Mouse (Mus musculus): ENCODE measurements around the gene 1700061G19Rik.

DNA sequence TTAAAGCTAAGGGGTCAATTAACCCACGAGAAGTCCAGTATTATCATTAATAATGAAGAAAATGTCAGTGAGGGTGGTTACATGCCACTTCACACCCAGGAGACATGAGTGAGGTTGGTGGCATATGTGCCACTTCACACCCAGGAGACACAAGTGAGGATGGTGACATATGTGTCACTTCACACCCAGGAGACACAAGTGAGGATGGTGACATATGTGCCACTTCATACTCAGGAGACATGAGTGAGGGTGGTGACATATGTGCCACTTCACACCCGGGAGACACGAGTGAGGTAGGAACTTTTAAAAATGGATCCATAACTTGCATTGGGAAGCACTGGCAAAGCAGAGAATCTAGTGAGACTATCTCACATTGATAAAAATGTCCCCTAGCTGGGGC, 24.1 kb upstream of the 1700061G19Rik start:
- no peak for TF ChIP-seq EP300 (IDR thresholded peaks at IDR 0.05; ENCODE audit: insufficient read depth, low read depth, low read length)
- TF ChIP-seq CTCF (IDR thresholded peaks at IDR 0.05; ENCODE audit: low read depth, low read length), result no peak
- TF ChIP-seq POLR2A (IDR thresholded peaks at IDR 0.05; ENCODE audit: insufficient read depth, low read length), result no peak
